Mouse (Mus musculus): ENCODE data around the gene Rnf25. TPM values are rescaled to one million over a fixed set of nuclear protein-coding genes. Genes with fewer than 3 reads are reported as not detected.

Gene Rnf25
- total and polyA plus RNA-seq, 2 experiments from 2014 or later, result 16.5 to 37.4 TPM

DNA sequence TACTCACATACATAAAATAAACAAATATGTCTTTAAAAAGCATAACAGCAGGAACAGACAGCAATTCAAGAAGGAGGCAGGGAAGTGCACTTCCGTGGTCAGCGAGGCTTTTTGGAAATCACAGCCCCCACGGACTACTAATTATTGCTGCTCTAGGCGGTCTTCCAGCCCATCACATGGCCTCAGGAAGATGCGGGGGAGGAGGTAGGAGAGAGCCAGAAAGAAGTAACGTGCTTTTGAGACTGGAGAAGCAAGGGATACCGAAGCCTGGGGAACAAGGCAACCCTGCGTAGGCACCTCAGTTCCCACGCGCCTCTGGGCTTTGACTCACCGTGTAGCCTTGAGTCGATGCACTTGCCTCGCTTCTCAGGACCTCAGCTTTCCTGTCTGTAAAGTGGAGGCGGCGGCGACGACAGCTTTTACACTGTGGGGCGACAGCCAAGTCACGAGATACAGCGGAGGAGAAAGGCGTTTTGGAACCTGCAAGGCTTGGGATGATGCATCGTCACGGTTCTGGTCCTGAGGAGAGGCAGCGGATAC, 13.9 kb downstream of the Rnf25 start:
- ATAC-seq (ENCODE audit: insufficient read depth, low read depth), result no peak
- Histone ChIP-seq H3K4me3 (ENCODE audit: low read depth, low read length) (peak overlapping the region; percentile 79), H3K4me2 (ENCODE audit: low read depth, low read length) (peak overlapping the region; percentile 78), H3K4me1 (ENCODE audit: control insufficient read depth, insufficient read depth) (peaks cover 25% of the 10 kb centered on the region), H3K27me3 (ENCODE audit: control insufficient read depth, insufficient read depth, low read length) (no peaks in the 10 kb centered on the region), H3K9ac (replicated peaks; ENCODE audit: low read depth, low read length) (peak overlapping the region; percentile 55), H3K36me3 (replicated peaks; ENCODE audit: control insufficient read depth, insufficient read depth, low read length) (peaks cover 28% of the 10 kb centered on the region), H3K27ac (ENCODE audit: low read depth) (peak overlapping the region; percentile 71), H3K9me3 (replicated peaks; ENCODE audit: control insufficient read depth, low read length) (no peaks in the 10 kb centered on the region)
- TF ChIP-seq CTCF (IDR thresholded peaks at IDR 0.05; ENCODE audit: low read depth), result no peak
- TF ChIP-seq EP300 (IDR thresholded peaks at IDR 0.05; ENCODE audit: low read depth), result no peak
- DNase-seq (ENCODE audit: low spot score), result no peak
- under 1% methylated on average over 24 of the region's 24 CpGs for WGBS

- H3K27ac ChIP-seq (ENCODE audit: low read depth), result no peak overlapping the region; the same call in 1 of the 2 replicates
- ATAC-seq (ENCODE audit: insufficient read depth, low read depth), result no peak
Observed at GRCm38 (mm10) chr1:74584616-74585398, 16.4 kb downstream of the Rnf25 start.

GRCm38 (mm10) chr1:74582621-74583020, 18.6 kb downstream of the Rnf25 start:
- ATAC-seq (ENCODE audit: insufficient read depth, low read depth) (no peak), DNase-seq (ENCODE audit: low spot score) (no peak)
- Histone ChIP-seq H3K4me3 (ENCODE audit: low read depth, low read length) (no peak overlapping the region), H3K9ac (replicated peaks; ENCODE audit: low read depth, low read length) (no peak overlapping the region), H3K27ac (ENCODE audit: low read depth) (no peak overlapping the region), H3K36me3 (replicated peaks; ENCODE audit: control insufficient read depth, insufficient read depth, low read length) (peaks cover 36% of the 10 kb centered on the region), H3K4me2 (ENCODE audit: low read depth, low read length) (no peak overlapping the region), H3K9me3 (replicated peaks; ENCODE audit: control insufficient read depth, low read length) (no peaks in the 10 kb centered on the region), H3K4me1 (ENCODE audit: control insufficient read depth, insufficient read depth) (peaks cover 18% of the 10 kb centered on the region), H3K27me3 (ENCODE audit: control insufficient read depth, insufficient read depth, low read length) (no peaks in the 10 kb centered on the region)
- TF ChIP-seq EP300 (IDR thresholded peaks at IDR 0.05; ENCODE audit: low read depth), result no peak
- TF ChIP-seq CTCF (IDR thresholded peaks at IDR 0.05; ENCODE audit: low read depth), result no peak
- 84% methylated on average over 3 of the region's 3 CpGs for WGBS

More at GRCm38 (mm10) chr1:74584616-74585398, 16.4 kb downstream of the Rnf25 start:
- peaks cover 17% of the 10 kb centered on the region; the same call in 1 of the 2 replicates for H3K36me3 ChIP-seq (replicated peaks; ENCODE audit: control insufficient read depth, insufficient read depth, low read length)
- H3K9ac ChIP-seq (replicated peaks; ENCODE audit: low read depth, low read length), result no peak overlapping the region
- no peak overlapping the region for H3K4me3 ChIP-seq (ENCODE audit: low read depth, low read length)
- DNase-seq (ENCODE audit: low spot score), result no peak
- H3K4me1 ChIP-seq (ENCODE audit: control insufficient read depth, insufficient read depth), result peaks cover 25% of the 10 kb centered on the region
- no peaks in the 10 kb centered on the region for H3K27me3 ChIP-seq (ENCODE audit: control insufficient read depth, insufficient read depth, low read length)
- no peaks in the 10 kb centered on the region for H3K9me3 ChIP-seq (replicated peaks; ENCODE audit: control insufficient read depth, low read length)
- H3K4me2 ChIP-seq (ENCODE audit: low read depth, low read length), result no peak overlapping the region
- TF ChIP-seq EP300 (IDR thresholded peaks at IDR 0.05; ENCODE audit: low read depth) (no peak), CTCF (IDR thresholded peaks at IDR 0.05; ENCODE audit: low read depth) (no peak)
- WGBS, result 71% methylated on average over 3 of the region's 3 CpGs

DNA sequence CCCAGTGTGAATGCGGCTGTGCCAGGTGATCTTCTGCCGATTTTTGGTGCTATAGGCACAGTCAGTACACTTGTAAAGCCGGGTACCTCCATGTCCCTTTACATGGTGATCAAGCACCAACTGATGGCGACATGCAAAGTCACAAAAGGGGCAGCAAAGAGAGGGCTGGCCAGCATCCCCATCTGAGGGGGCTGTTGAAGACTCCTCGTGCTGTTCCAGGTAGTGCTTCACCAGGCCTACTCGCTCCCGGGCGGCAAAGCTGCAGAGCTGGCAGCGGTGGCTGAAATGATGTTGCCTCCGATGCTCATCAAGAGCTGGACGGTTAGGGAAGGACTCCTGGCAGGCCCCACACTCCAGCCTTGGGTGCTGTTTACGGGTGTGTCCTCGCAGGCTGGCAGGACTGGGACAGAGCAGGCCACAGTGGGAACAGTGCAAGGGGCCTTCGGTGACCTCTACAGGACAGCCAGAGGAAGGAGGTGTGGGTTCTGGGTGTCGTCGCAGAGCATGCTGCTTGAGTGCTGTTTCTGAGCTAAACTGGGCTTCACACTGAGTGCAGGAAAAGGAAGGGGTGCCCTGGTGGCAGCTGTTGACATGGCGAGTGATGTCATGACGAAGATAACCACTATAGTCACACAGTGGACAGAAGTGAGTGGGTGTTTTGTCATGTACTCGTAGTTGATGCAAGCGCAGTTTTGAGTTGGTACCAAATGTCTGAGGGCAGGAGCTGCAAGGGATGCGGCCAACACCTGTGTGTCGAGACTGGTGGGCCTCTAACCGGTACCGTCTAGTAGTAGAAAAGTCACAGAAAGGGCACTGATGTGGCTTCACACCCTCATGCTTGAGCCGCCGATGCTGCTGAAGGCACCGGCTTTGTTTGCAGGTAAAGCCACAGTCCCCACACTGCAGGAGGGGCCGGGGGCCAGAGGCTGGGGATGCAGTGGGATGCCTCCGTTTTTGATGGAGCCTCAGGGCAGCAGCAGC, 31.2 kb downstream of the Rnf25 start:
- Histone ChIP-seq H3K27ac (ENCODE audit: low read depth) (no peak overlapping the region), H3K4me2 (ENCODE audit: low read depth, low read length) (no peak overlapping the region), H3K4me1 (ENCODE audit: control insufficient read depth, insufficient read depth) (no peaks in the 10 kb centered on the region), H3K27me3 (ENCODE audit: control insufficient read depth, insufficient read depth, low read length) (no peaks in the 10 kb centered on the region), H3K4me3 (ENCODE audit: low read depth, low read length) (no peak overlapping the region), H3K36me3 (replicated peaks; ENCODE audit: control insufficient read depth, insufficient read depth, low read length) (peaks cover 95% of the 10 kb centered on the region), H3K9ac (replicated peaks; ENCODE audit: low read depth, low read length) (no peak overlapping the region), H3K9me3 (replicated peaks; ENCODE audit: control insufficient read depth, low read length) (no peaks in the 10 kb centered on the region)
- DNase-seq (ENCODE audit: low spot score), result no peak
- WGBS, result 78% methylated on average over 29 of the region's 29 CpGs
- TF ChIP-seq EP300 (IDR thresholded peaks at IDR 0.05; ENCODE audit: low read depth) (no peak), CTCF (IDR thresholded peaks at IDR 0.05; ENCODE audit: low read depth) (no peak)
- ATAC-seq (ENCODE audit: insufficient read depth, low read depth), result peak; percentile 24; the same call in 1 of the 2 replicates

DNA sequence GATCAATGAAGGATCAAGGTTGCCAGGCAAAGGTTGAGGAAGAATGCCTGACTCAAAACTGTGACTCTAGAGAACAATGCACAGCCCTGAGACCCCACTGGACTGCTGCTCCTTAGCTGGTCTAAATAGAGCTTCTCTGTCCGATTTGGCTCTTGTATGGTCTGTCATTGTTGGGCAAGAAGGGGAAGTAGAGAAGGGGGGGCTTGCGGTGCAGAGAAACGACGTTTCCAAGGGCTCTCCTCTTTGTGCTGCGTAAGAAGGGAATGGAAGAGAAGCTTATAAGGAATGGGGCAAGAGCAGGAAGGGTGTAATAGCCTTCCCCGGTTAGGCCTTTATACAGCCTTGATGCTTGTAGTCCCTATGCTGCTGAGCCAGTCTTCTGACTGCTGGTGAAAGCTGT, 35.4 kb downstream of the Rnf25 start:
- WGBS, result 94% methylated on average over 6 of the region's 6 CpGs

More for the DNA sequence above, 35.4 kb downstream of the Rnf25 start:
- Histone ChIP-seq H3K4me2 (ENCODE audit: low read depth, low read length) (no peak overlapping the region), H3K4me1 (ENCODE audit: control insufficient read depth, insufficient read depth) (no peaks in the 10 kb centered on the region), H3K27me3 (ENCODE audit: control insufficient read depth, insufficient read depth, low read length) (no peaks in the 10 kb centered on the region), H3K27ac (ENCODE audit: low read depth) (no peak overlapping the region), H3K9me3 (replicated peaks; ENCODE audit: control insufficient read depth, low read length) (no peaks in the 10 kb centered on the region), H3K9ac (replicated peaks; ENCODE audit: low read depth, low read length) (no peak overlapping the region), H3K36me3 (replicated peaks; ENCODE audit: control insufficient read depth, insufficient read depth, low read length) (peaks cover 62% of the 10 kb centered on the region), H3K4me3 (ENCODE audit: low read depth, low read length) (no peak overlapping the region)
- ATAC-seq (ENCODE audit: insufficient read depth, low read depth) (no peak), DNase-seq (ENCODE audit: low spot score) (no peak)
- TF ChIP-seq EP300 (IDR thresholded peaks at IDR 0.05; ENCODE audit: low read depth) (no peak), CTCF (IDR thresholded peaks at IDR 0.05; ENCODE audit: low read depth) (no peak)
